Mouse (Mus musculus): ENCODE results near the gene Platr17.
A peak's percentile ranks its signal among the peaks of the same experiment; 100 is the strongest.
"Not testable (repeated sequence)": the region's sequence is repeated elsewhere in the genome, so short reads cannot be mapped to it uniquely, and the experiment has no call there.

Gene Platr17

DNA sequence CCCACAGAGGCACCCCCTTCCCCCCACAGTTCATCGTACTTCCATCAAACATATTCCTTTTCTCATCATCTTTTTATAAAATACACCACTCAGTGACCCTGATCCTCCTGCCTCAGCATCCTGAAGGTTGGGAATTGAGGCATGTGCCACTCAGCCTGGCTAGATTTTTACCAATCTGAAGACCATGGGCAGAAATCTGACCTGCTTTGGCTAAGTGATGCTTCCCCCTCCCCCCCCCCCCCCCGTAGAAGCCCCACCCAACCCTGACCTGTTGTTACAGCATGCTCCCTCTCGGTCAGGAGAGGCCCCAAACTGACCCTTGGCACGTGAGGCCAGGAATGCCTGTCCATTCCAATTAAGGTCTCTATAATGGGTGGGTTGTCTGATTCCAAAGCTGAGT, at the start of gene Platr17:
Gene Platr17 (plus strand): TSS at position 301 of the 400 bp plus-strand sequence.
- DNase-seq (ENCODE audit: low spot score): not testable (repeated sequence)

DNA sequence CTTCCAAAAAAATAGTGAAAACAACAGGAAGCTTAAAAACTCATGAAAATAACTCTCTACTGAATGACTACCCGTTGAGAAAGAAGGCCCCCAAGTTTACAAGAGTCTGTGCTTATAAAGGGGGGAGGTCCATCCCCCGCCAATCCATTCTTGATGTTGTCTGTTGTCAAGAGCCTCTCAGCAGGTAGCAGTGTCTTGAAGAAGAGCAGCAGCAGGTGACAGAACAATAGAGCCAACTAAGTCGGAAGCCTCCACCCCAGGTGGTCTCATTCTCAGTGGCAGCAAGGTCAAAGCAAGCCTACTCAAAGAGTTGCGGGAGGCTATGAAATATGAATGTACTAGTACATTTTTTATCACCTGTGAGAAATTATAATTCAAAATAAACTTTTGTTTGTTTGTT, 47.1 kb upstream of the Platr17 start:
- no peak for DNase-seq (ENCODE audit: low spot score)

DNA sequence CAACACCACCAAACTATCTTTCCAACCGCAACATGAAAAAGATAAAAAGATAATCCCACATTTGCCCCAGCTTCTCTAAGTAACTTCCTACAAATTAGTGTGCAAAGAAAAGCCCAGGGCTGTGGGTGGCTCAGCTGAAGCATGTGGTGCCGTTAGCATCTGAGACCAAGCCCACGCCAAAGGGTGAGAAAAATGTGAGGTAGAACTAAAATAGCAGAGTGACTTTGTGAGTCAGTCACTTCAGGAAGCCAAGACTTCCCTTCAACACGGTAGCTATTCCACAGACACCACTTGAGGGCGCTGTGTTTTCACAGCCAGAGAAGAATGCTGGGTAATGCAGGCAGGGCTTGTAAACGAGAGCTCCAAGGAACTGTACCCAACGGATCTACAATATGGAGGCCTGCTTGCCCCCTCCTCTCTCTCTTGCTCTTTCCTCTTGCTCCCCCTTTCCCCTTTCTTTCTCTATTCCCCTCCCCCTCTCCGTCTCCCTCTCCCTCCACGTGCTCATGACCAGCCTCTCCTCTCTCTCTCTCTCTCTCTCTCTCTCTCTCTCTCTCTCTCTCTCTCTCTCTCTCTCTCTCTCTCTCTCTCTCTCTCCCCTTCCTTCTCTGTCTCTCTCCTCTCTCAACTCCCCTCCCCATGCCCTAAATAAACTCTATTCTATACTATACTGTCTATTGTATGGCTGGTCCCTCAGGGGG, 39.5 kb upstream of the Platr17 start:
- DNase-seq (ENCODE audit: low spot score): peak; percentile 22

DNA sequence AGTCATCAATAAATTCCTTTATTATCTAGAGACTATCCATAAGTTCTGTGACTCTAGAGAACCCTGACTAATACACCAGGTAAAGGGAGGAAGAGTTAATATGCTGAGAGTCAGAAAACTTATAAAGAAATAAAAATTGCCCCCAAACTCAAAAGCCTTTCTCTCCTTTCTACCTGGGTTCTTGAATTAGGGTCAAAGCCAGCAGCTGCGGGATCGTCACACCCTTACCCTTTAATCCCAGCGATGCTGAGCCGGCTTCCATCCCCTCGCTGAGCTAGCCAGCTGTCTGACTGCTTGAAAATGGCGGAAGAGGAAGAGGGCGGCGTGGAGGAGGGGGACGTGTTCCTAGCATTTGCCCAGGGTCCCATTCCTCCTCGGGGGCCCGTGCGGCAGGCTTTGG, 31.4 kb upstream of the Platr17 start, which contains the start of gene Gm7029:
Gene Gm7029 (plus strand): TSS at position 301 of the 400 bp plus-strand sequence.
- DNase-seq (ENCODE audit: low spot score): not testable (repeated sequence)

DNA sequence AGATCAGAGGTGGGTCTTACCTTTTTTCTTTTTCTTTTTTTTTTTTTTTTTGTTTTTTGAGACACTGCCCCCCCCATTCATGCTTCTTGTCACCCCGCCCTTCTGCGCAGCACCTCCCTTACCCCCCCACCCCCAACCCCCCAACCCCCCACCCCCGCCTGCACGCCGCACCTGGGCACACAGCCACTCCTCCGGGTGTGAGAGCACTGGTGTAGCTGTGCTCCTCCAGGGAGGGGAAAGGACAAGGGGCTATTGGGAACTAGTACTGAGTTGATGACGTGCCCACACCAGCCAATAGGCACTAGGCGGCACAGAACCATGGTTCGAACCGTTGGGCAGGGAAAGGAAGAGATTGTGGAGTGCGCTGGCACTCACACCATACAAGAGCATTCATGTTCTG, 30.5 kb upstream of the Platr17 start:
- DNase-seq (ENCODE audit: low spot score): no peak

DNA sequence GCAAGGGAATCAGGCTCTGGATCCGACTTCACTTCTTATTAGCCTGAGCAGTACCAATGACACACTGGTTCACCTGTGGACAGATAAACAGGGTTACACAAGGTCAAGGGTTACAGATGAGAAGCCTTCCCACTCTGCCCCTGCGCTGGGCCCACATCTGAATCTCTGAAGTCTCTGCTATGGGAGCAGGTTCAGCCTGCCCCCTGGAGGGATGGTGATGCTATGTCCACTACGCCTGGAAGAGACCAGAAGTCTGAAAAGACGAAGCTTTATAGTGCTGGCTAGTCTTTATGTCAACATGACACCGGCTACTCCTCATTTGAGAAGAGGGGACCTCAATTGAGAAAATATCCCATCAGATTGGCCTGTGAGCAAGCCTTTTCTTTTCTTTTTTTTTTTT, 29.1 kb upstream of the Platr17 start:
- not testable (repeated sequence) for DNase-seq (ENCODE audit: low spot score)

DNA sequence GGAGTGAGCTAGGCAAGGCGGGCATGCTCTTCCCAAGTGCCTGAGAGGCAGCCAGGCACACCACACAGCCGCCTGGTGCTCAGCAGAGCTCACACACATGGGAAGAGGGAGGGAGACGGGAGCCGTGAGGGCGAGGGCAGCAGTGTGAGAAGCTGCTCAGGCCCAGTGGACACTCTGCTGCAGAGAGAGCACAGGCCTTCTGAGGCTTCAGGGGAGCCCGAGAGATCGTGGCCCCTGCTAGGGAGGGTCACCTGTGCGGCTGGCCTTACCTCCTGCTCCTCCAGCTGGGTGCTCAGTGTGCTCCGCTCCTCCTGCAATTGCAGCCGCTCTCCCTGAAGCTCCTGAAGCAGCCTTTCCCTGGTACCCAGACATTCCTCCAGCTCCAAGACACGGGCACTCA, 20.6 kb upstream of the Platr17 start:
- not testable (repeated sequence) for DNase-seq (ENCODE audit: low spot score)

DNA sequence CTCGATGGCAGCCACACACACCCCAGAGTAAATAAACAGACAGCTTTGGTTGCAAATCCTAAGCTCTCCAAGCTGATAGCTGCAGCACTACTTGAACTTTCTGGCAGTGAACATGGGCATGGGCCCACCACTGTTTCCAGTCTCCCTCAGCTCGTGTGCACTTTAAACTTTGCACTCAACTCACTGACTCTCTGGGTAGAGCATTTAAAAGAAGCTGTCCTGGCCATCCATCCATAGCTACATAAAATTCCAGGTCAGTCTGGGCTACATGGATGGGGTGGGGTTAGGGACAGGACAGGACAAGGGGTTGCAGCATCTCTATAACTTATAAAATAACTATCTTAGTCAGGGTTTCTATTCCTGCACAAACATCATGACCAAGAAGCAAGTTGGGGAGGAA, 17.1 kb upstream of the Platr17 start:
- not testable (repeated sequence) for DNase-seq (ENCODE audit: low spot score)

DNA sequence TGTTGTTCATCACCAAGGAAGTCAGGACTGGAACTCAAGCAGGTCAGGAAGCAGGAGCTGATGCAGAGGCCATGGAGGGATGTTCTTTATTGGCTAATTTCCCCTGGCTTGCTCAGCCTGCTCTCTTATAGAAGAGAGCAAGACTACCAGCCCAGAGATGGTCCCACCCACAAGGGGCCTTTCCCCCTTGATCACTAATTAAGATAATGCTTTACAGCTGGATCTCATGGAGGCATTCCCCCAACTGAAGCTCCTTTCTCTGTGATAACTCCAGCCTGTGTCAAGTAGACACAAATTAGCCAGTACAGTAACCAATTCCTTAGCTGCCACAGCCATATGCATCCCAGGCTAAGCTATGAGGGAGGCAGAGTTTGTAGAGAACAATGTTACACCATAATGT, 16.7 kb upstream of the Platr17 start:
- not testable (repeated sequence) for DNase-seq (ENCODE audit: low spot score)

DNA sequence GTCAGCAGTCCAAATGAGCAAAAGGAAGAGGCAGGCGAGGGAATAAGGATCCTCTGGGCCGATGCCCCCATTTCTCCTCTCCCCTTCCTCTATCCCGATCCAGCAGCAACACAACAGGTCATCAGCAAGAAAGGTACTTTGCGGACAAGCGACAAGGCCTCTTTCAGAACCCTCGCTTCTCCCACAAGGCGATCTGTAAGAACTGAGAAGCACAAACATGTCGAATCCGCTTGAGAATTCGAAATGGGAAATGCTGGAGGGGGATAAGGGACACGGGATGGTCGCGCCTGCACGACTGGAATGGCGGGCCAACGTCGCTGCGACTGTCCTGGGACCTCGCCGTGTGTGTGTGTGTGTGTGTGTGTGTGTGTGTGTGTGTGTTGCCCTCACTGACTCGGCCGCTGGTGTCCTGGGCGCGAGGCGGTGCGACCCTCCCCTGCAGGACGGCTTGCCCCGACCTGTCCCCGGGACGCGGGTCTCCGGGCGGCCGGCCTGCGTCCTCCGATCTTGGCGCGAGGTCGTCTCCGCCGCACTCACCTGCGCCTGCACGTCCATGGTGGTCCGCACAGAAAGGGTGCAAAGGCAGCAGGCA, 14.9 kb upstream of the Platr17 start:
- DNase-seq (ENCODE audit: low spot score): not testable (repeated sequence)

DNA sequence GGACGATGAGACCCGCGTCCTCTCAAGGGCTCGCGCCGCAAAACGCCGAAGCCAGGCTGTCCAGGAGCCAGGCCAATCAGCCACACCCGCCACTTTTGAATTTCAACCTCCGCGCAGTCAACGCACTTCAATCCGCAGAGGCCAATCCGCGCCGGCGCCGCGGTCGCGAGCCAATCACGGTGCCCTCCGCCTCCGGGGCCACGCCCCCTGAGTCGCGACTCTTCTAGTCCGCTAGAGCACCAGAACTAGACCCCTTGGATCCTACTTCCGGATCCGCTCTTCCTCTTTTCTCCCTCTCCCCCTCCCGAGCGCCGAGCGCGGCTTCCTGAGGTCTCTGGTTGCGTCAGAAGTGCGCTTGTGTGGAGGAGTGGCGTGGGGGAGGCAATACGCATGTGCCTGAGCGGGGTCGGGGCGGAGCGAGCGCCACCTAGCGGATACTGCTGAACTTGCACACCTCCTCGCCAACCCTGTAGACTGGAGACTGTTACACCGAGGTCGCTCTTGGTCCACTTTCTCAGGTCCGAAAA, 14.3 kb upstream of the Platr17 start, which contains the start of gene Kifc1:
Gene Kifc1 (minus strand): TSS at position 129 of the 527 bp plus-strand sequence.
- DNase-seq (ENCODE audit: low spot score): peak; percentile 99

DNA sequence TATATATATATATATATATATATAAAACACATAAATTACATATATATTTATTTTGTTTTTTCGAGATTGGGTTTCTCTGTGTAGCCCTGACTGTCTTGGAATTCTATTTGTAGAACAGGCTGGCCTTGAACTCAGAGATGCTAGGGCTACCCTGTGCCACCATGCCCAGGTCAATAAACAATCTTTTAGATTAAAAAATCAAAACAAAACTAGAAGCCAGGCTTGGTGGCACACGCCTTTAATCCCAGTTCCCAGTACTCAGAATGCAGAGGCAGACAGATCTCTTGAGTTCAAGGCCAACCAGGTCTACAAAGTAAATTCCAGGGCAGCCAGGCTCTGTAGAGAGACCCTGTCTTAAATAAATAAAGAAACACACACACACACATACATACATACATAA, 13.6 kb upstream of the Platr17 start:
- no peak for DNase-seq (ENCODE audit: low spot score)

DNA sequence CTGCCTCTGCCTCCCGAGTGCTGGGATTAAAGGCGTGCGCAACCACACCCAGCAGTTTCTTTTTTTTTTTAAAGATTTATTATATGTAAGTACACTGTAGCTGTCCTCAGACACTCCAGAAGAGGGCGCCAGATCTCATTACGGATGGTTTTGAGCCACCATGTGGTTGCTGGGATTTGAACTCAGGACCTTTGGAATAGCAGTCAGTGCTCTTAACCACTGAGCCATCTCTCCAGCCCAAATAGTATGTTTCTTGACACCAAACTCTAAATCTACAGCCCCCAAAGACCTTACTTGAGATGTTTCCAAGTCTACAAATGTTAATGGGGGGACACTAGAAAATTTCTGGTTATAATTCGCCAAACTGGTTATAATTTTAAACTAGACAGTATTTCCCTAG, 13.0 kb upstream of the Platr17 start:
- DNase-seq (ENCODE audit: low spot score): not testable (repeated sequence)

DNA sequence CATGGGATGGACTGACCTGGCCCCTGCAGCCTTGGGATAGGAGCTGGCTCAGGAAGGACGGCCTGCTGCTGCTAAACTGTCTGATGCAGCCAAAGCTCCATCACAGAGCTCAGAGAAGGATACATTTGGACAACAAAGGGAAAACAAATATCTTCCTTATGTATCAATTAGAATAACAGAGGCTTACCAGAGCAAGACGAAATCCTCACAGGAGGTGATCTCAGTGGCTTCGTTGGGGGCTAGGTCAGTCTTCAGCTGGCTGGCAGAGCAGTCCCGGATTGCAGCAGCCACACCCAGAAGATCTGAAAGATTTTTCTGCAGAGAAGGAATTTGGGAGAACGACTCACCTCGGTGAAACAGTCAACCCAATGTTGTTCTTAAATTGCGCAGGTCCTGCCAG, 12.5 kb upstream of the Platr17 start:
- no peak for DNase-seq (ENCODE audit: low spot score)

DNA sequence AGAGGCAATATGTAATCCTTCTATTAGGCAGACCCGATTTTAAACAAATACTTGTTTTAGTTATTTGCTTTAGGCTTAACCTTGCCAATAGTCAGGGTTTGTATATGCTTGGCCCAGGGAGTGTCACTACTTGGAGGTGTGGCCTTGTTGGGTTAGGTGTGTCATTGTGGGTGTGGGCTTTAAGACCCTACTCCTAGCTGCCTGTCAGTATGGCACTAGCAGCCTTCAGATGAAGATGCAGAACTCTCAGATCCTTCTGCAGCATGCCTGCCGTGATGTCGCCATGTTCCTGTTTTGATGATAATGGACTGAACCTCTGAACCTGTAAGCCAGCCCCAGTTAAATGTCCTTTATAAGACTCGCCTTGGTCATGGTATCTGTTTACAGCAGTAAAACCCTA, 11.9 kb upstream of the Platr17 start:
- not testable (repeated sequence) for DNase-seq (ENCODE audit: low spot score)

DNA sequence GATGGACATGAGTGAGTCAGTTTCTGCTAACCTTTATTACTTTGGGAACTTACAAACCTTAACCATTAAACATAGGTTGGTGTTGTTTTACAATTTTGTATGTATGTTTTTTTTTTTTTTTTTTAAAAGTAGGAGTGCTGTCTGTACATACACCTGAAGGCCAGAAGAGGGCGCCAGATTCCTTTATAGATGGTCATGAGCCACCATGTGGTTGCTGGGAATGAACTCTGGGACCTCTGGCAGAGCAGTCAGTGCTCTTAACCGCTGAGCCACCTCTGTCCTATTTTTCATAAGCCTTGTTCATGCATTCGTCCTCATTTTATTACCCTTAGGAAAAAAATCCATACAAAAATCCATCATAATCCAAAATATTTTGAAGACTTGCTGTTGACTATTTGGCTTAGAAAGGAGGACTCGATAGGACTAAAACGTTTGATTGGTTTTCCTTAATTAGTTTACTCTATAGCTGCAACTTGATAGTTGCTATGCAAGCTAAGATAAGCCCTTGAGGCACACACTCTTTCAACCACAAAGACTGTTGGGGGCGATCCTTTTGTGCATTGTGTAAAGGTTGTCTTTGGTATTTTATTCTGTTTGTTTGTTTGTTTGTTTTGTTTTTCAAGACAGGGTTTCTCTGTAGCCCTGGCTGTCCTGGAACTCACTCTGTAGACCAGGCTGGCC, 7.7 kb upstream of the Platr17 start:
- no peak for DNase-seq (ENCODE audit: low spot score)

DNA sequence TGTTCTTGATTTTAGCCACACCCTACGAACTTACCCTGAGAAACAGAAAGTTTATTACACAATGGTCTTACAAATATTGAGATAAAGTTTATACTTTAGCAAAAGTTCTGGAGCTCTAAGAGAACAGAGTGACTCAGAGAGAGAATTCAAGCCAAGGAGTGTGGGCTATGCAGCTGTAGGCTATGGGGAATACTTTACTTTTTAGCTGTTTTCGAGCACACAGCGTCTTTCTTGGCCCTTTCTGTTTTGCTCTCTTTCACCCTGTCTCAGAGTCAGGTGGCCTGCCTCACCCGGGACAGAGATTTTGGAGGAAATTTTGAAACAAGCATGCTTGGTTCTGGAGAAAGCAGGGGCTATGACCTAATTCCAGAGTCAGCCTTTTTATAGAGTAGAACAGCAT, 6.7 kb upstream of the Platr17 start:
- not testable (repeated sequence) for DNase-seq (ENCODE audit: low spot score)

DNA sequence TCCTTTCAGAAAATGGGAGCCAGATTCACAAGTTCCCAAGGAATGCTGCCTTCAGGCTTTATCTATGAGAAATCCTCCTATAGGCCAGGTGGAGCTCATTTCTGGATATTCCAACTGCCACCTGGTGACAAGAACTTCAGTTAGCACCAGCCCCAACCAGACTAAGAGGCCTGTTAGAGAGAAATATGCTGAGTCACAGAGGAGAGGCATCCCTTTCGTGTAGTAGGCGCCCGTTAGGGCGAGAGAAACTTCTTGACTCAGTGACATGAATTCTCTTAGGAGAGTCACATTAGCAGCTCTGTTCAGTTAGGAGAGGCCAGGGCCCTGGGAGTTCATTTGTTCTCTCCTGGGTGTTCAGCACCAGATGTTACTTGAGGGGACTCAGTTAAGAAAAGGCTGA, 5.3 kb upstream of the Platr17 start:
- no peak for DNase-seq (ENCODE audit: low spot score)

DNA sequence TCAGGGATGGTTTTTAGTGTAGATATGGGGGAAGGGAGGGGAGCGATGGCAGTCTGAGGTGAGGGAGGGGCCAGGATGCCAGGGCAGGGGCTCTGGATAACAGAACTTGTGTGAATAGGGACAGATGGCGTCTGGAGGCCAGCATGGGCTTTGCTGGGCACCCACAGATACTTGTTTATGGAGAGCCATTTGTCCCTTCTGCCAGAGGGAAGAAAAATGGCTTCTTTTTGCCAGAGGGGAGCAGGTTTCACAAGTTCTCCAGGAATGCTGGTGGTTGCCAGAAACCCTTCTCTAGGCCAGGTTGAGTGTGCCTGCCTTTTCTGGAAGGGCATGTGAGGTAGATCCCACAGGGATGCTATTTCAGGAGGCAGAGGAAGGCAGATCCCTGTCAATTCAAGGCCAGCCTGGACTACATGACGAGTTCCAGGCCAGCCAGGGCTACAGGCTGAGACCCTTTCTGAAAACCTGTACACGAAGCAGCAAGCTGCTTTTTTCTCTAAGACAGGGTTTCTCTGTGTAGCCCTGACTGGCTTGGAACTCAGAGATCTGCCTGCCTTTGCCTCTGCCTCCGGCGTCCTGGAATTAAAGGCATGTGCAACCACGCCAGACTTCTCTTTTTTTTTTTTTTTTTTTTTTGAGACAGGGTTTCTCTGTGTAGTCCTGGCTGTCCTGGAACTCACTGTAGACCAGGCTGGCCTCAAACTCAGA, 4.5 kb upstream of the Platr17 start:
- no peak for DNase-seq (ENCODE audit: low spot score)

DNA sequence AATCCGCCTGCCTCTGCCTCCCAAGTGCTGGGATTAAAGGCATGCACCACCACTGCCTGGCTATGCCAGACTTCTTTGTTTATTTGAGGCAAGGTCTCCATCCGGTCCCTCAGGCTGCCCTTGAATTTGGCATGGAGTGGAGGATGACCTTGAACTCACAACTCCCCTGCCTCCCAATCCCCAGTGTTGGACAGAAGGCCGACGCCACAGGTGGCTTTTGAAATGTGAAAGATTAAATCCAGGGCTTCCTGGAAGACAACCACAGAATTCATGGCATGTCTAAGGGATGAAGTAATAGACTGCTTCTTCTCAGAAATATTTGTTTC, 4.0 kb upstream of the Platr17 start:
- no peak for DNase-seq (ENCODE audit: low spot score)

DNA sequence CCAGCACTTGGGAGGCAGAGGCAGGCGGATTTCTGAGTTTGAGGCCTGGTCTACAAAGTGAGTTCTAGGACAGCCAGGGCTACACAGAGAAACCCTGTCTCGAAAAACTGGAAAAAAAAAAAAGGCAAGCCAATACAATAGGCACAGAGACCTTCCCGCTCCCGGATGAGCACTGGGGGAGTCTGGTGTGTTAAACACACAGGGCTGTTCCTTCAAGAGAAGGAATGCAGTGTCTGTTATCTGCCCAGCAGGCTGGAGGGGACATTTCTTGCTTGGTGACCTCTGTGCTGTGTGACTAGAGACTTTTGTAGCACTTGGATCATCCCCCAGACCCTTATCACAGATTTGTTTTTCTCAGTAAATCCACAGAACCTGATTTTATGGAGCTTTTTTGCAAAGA, 3.3 kb upstream of the Platr17 start:
- DNase-seq (ENCODE audit: low spot score): no peak

DNA sequence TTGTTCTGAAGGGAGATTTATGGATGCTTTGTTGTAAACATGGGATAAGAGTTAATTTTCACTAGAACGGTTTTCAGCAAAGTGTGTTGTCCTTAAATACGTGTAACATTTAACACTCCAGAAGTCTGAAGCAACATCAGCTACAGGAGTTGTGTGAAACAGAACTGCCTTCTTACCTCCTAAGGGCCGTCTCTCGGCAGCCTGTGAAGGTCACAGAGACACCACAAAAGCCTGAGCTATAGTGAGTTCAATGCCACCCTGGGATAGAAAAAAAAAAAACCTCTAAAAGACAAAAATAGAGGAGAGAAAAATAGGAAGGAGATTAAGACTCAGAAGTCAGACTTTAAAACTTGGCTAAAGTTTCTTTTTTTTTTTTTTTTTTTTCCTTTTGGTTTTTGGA, 2.9 kb upstream of the Platr17 start:
- no peak for DNase-seq (ENCODE audit: low spot score)
